Mouse (Mus musculus) lung, adult 2 months (tissue): Measurements from ENCODE around the gene Chac2.

Experiments used
- CTCF ChIP-seq: fragments of 200-500 bp; IDR thresholded peaks from 2 replicates; pipeline ENCODE4 v1.5.1; 2011; ENCODE audit warnings: mild to moderate bottlenecking, low read length, control low read depth; ENCODE audit not compliant: insufficient read depth
- POLR2A ChIP-seq: fragments of 200-500 bp; IDR thresholded peaks from 2 replicates; pipeline ENCODE4 v1.6.1; 2011; ENCODE audit warnings: low read depth, mild to moderate bottlenecking, control low read depth, low read length, borderline replicate concordance; ENCODE audit errors: extremely low read depth

GRCm38 (mm10) chr11:31034958-31035357 is 48.8 kb upstream of the Chac2 start:
- TF ChIP-seq CTCF (no peak), POLR2A (no peak)
